Mouse (Mus musculus) right cerebral cortex, postnatal 10 days (tissue): ENCODE data around the gene Crxos.

ENCODE experiments used
- DNase-seq, 2 experiments: peaks; one replicate each; pipeline ENCODE4 v3.0.0; 2021; ENCODE audit warnings: low spot score in 2 of 2

Crxos gene

GRCm38 (mm10) chr7:15921796-15922195, 39.4 kb downstream of the Crxos start:
- peak in 1 of 2 experiments; percentile 67 for DNase-seq

DNA sequence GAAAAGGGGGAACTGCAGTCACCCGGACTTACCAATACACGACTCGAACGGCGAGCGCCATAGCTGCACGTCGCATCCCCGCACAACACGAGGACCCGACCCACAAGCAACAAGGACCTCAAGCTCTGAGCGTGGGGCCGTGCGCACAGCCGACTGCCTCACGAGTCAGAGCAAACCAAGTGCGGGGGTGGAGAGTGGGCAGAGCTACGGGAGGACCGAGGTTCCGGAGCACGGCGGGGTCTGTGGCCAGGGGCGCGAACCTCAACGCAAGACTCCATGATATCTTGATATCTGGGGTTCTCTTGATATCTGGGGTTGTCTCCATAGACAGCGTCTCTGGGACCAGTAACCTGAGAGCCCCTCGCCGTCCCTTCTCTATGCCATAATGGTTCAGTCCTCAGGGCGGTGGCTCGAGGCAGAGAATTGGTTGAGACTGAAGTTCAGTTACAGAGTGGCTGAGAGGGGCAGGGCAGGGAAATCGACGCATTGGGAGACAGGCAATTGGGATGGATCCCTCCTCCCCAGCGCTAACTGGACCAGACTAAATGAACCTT, 39.9 kb downstream of the Crxos start, which contains the start of gene Selenow:
Selenow (minus strand) TSS at position 183 of the 554 bp plus-strand sequence.
- DNase-seq: peak; percentile 94 to 95

- DNase-seq: no peak
Observed at GRCm38 (mm10) chr7:15929910-15930309, 47.5 kb downstream of the Crxos start.

DNA sequence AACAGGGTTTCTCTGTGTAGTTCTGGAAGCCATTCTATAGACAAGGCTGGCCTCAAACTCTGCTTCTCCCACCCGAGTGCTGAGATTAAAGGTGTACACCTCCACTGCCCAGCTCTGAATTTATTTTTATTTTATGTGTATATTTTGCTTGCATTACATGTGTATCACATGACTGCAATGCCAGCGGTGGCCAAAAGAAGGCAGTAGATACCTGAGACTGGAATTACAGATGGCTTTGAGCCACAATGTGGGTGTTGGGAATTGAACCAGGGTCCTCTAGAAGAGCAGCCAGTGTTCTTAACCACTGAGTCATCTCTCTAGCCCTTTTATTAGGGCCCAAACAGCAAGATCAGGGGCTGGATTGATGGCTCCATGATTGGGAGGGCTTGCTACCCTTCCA, 48.1 kb downstream of the Crxos start:
- DNase-seq: no peak

DNA sequence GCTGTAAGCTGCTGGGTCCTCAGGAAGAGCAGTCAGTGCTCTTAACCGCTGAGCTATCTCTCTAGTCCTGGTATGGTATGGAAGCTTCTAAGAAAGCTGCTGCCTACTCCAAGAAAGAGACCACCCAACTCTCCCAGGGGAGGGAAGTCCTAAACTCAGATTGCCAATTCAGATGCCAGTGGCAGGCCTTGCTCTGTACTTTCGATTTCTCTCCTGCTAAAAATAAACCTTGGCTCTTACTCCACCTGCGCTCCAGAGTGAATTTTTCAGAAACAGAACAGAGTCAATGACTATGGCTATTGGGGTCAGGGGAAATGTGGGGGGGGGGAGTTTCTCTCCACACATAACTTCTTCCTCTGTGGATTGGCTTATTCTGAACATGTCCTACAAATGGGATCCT, 49.2 kb downstream of the Crxos start:
- DNase-seq: no peak

DNA sequence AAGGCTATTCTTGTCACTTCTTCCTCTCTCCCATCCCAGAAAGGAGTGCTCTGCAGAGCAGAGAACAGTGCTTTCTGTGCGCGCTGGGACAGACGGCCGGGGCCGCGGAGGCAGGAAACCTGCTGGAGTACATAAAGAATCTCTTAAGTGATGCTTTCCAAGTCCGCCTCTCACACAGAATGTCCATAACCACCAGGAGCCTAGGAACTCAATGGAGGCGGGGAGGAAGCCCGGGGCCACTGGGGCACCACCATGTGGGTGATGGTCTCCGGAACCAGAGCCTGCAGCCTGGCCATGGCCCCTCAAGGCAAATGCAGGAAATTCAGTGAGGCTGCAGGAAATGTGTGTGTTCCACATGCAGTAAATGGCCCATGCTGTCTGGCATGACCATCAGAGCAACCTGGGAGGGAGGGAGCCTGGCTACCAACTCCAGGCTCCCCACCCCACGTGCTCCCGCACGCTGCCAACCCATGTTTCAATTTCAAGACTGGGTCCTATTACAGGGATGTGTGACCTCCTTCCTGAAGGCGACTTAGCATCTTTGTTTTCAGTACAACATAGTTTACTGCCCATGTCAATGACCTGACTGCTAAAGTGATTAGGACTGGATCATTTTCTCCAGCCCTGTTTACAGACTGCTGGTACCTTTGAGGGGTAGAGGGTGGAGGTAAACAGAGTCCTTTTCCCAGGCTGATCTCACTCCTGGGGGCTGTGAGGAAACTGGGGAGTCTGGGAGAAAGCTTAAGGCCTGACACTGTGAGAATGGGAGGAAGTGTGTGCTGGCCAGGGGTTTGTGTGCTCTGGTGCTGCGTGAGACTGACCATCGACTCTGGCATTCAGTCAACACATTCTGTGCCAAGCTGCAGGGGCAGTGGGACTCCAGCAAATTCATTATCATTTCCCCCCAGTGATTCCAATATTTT, 51.3 kb downstream of the Crxos start:
- DNase-seq: peak in 1 of 2 experiments; percentile 58

DNA sequence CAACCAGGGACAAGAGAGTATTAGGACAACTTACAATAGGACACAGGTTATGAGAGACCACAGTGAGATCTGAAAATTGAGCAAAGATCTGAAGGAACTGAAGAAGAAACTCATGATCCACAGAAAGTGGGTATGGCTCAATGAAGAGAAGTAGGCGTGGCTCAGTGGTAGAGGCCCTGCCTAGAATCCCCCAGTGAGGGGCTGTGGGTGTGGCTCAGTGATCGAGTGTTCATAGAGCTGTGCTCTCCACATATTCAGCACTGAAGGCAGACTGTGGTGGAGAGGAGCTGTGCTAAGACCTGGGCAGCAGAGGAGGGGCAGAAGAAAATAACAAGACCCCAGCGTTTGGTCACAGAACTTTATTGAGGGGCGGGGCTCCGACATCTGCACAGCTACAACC, 55.1 kb downstream of the Crxos start:
- no peak for DNase-seq

DNA sequence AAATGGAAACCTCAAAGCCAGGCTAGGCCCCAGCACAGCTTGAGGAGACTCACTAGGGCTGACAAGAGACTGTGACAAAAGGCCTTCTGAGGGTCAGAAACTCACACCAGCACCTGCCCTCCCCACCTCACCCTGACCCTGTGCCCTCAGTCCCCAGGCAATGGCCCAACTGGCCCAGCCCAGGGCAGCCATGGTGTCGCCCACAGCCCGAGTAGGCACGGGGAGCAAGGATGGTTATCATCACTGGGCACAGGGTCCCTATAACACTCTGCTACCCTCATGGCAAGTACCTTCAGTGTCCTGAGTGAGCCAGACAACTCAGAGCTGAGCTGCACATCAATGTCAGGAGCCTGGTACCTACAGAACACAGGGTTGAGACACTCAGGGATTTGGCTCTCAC, 56.2 kb downstream of the Crxos start:
- DNase-seq: no peak

DNA sequence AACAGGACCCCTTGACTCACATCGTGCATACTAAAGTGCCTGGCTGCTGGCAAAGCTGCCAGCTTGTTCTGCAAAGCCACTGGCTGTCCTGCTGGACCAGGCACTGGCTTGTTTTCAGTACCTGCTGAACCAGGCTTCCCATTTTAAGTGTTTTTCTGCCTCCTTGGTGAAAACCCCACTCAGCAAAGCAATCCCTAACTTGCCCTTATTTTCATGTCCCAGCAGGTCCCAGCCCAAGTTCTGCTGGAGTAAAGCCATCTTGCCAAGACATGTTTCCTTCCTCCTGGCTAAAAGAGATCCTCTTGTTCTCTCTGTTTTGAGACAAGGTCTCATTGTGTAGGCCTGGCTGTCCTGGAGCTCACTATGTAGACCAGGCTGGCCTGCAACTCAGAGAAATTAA, 61.9 kb downstream of the Crxos start:
- DNase-seq: no peak

GRCm38 (mm10) chr7:15945211-15945610, 62.8 kb downstream of the Crxos start:
- no peak for DNase-seq

- DNase-seq: peak; percentile 94 to 97
Observed at GRCm38 (mm10) chr7:15945721-15946536, 63.5 kb downstream of the Crxos start, which contains the start of gene Nop53. Nop53 (minus strand) TSS chr7:15946074.

DNA sequence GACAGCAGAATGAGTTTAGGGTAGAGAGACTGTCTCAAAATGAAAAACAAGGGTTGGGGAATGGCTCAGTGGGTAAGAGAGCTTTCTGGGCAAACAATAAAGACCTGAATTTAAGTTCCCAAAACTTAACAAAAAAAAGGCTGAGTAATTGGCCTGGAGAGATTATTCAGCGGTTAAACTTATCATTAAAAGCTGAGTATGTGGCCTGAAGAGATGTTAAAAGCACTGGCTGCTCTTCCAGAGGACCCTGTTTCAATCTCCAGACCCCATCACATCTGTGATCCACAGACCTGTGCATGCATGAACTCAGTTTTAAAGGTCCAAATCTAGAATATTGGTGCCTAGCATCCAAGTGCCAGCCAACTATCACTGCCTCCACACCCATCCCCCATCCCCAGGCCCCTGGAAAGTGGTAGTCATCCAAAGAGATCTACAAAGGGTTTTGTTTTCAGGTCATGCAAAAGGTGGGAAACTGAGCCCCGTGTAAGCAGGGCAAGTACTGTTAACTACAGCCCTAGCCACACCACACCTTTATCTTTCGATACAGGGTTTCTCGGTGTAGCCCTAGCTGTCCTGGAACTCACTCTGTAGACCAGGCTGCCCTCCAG, 65.3 kb downstream of the Crxos start:
- DNase-seq: no peak

DNA sequence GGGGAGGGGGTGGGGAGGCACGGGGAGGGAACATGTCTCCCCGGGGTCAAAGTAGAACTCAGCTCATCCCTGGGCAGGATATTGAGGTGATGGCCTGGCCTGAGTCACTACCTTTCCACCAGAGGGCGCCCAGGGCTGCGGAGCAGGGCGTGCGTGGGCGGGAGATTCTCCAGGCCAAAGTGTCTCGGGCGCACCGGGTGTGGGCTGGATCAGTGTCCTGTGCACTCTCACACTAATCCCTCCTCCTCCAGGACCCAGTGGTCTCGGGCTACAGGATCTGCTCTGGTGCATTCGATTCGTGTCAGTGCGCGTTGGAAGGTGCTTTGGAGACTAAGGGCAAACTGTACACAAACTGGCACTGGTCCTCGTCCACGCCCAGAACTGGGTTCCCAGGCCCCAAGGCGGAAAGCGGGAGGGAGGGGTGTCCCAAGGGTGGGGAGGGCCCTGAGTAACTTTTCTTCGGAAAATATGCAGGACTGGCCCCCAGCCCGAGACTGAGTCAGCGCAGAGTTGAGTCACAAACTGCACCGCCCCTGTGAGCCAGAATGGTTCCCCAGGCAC, 66.0 kb downstream of the Crxos start:
- peak; percentile 59 to 80 for DNase-seq

- DNase-seq: no peak
Observed at GRCm38 (mm10) chr7:15949216-15949790, 66.9 kb downstream of the Crxos start.

DNA sequence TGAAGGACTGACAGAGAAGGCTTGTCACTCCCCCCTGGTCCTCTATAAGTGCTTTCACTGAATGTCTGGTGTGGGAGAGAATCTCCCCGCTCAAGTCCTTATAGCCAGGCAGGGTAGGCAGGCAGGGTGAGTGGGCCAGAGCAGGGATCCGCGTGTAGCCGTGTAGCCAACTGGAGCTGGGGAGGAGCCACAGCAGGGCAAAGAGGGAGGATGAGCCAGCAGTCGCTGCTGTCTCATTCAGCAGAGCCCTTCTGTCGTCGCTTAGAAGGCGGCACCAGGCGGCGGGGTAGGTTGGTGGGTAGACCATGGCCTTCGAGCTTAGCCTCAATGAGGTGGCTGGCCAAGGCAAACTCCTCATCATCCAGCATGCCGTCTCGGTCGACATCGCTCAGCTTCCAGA, 67.6 kb downstream of the Crxos start:
- no peak for DNase-seq

GRCm38 (mm10) chr7:15952416-15952815, 70.0 kb downstream of the Crxos start:
- no peak for DNase-seq
